Mouse (Mus musculus): Measurements from ENCODE around the gene Rabgap1l. TPM values are rescaled to one million over a fixed set of nuclear protein-coding genes. Genes with fewer than 3 reads are reported as not detected.
A peak's percentile ranks its signal among the peaks of the same experiment; 100 is the strongest.

Gene Rabgap1l
- polyA plus RNA-seq, 1 experiment from 2014 or later = 27.6 TPM

GRCm38 (mm10) chr1:160823638-160824037 is 30.6 kb upstream of the Rabgap1l start:
- no peaks in the 10 kb centered on the region for H3K27me3 ChIP-seq (ENCODE audit: control insufficient read depth, insufficient read depth, low read depth, low read length)
- no peak for ATAC-seq (ENCODE audit: low read depth)
- H3K36me3 ChIP-seq (ENCODE audit: control insufficient read depth, insufficient read depth) = no peaks in the 10 kb centered on the region
- WGBS (ENCODE audit: insufficient replicate concordance) = 78% methylated on average over 3 of the region's 3 CpGs
- no peak overlapping the region for H3K4me2 ChIP-seq (ENCODE audit: low read depth, low read length)
- H3K4me1 ChIP-seq (ENCODE audit: control insufficient read depth, low read depth, low read length) = peaks cover 14% of the 10 kb centered on the region
- H3K9me3 ChIP-seq (replicated peaks; ENCODE audit: control insufficient read depth, low read length) = no peaks in the 10 kb centered on the region
- no peak overlapping the region for H3K9ac ChIP-seq (ENCODE audit: low read depth, low read length)
- no peak overlapping the region for H3K27ac ChIP-seq (ENCODE audit: low read length)
- no peak overlapping the region for H3K4me3 ChIP-seq (ENCODE audit: low read depth, low read length)

GRCm38 (mm10) chr1:160814198-160814597 is 21.2 kb upstream of the Rabgap1l start:
- H3K27me3 ChIP-seq (ENCODE audit: control insufficient read depth, insufficient read depth, low read depth, low read length) = no peaks in the 10 kb centered on the region
- WGBS (ENCODE audit: insufficient replicate concordance) = 59% methylated on average over 5 of the region's 5 CpGs
- H3K4me2 ChIP-seq (ENCODE audit: low read depth, low read length) = no peak overlapping the region
- H3K4me3 ChIP-seq (ENCODE audit: low read depth, low read length) = no peak overlapping the region
- peaks cover 9% of the 10 kb centered on the region for H3K4me1 ChIP-seq (ENCODE audit: control insufficient read depth, low read depth, low read length)
- no peak overlapping the region for H3K27ac ChIP-seq (ENCODE audit: low read length)
- H3K36me3 ChIP-seq (ENCODE audit: control insufficient read depth, insufficient read depth) = no peaks in the 10 kb centered on the region
- peak; percentile 35; the same call in 1 of the 2 replicates for ATAC-seq (ENCODE audit: low read depth)
- H3K9ac ChIP-seq (ENCODE audit: low read depth, low read length) = no peak overlapping the region
- H3K9me3 ChIP-seq (replicated peaks; ENCODE audit: control insufficient read depth, low read length) = no peaks in the 10 kb centered on the region

- H3K36me3 ChIP-seq (ENCODE audit: control insufficient read depth, insufficient read depth) = no peaks in the 10 kb centered on the region
These were observed 19.4 kb upstream of the Rabgap1l start for GRCm38 (mm10) chr1:160812428-160812827.

GRCm38 (mm10) chr1:160811930-160812329 is 18.9 kb upstream of the Rabgap1l start:
- H3K27ac ChIP-seq (ENCODE audit: low read length) = no peak overlapping the region
- no peaks in the 10 kb centered on the region for H3K36me3 ChIP-seq (ENCODE audit: control insufficient read depth, insufficient read depth)
- peaks cover 9% of the 10 kb centered on the region for H3K4me1 ChIP-seq (ENCODE audit: control insufficient read depth, low read depth, low read length)
- ATAC-seq (ENCODE audit: low read depth) = peak; percentile 54; the same call in 1 of the 2 replicates
- H3K4me2 ChIP-seq (ENCODE audit: low read depth, low read length) = no peak overlapping the region
- H3K4me3 ChIP-seq (ENCODE audit: low read depth, low read length) = no peak overlapping the region
- H3K27me3 ChIP-seq (ENCODE audit: control insufficient read depth, insufficient read depth, low read depth, low read length) = no peaks in the 10 kb centered on the region
- H3K9ac ChIP-seq (ENCODE audit: low read depth, low read length) = no peak overlapping the region
- H3K9me3 ChIP-seq (replicated peaks; ENCODE audit: control insufficient read depth, low read length) = no peaks in the 10 kb centered on the region
- 23% methylated on average over 1 of the region's 1 CpGs for whole genome bisulfite sequencing (ENCODE audit: insufficient replicate concordance)

More at GRCm38 (mm10) chr1:160812428-160812827, 19.4 kb upstream of the Rabgap1l start:
- H3K27ac ChIP-seq (ENCODE audit: low read length) = no peak overlapping the region
- peaks cover 9% of the 10 kb centered on the region for H3K4me1 ChIP-seq (ENCODE audit: control insufficient read depth, low read depth, low read length)
- no peaks in the 10 kb centered on the region for H3K9me3 ChIP-seq (replicated peaks; ENCODE audit: control insufficient read depth, low read length)
- H3K9ac ChIP-seq (ENCODE audit: low read depth, low read length) = no peak overlapping the region
- no peaks in the 10 kb centered on the region for H3K27me3 ChIP-seq (ENCODE audit: control insufficient read depth, insufficient read depth, low read depth, low read length)
- ATAC-seq (ENCODE audit: low read depth) = peak; percentile 45; the same call in 1 of the 2 replicates
- H3K4me2 ChIP-seq (ENCODE audit: low read depth, low read length) = no peak overlapping the region
- H3K4me3 ChIP-seq (ENCODE audit: low read depth, low read length) = no peak overlapping the region

- Histone ChIP-seq H3K4me2 (ENCODE audit: low read depth, low read length) (no peak overlapping the region), H3K9ac (ENCODE audit: low read depth, low read length) (no peak overlapping the region), H3K4me1 (ENCODE audit: control insufficient read depth, low read depth, low read length) (no peaks in the 10 kb centered on the region), H3K36me3 (ENCODE audit: control insufficient read depth, insufficient read depth) (no peaks in the 10 kb centered on the region), H3K9me3 (replicated peaks; ENCODE audit: control insufficient read depth, low read length) (no peaks in the 10 kb centered on the region), H3K27me3 (ENCODE audit: control insufficient read depth, insufficient read depth, low read depth, low read length) (no peaks in the 10 kb centered on the region), H3K4me3 (ENCODE audit: low read depth, low read length) (no peak overlapping the region), H3K27ac (ENCODE audit: low read length) (no peak overlapping the region)
- WGBS (ENCODE audit: insufficient replicate concordance) = 51% methylated on average over 2 of the region's 2 CpGs
- ATAC-seq (ENCODE audit: low read depth) = no peak
These were observed 12.3 kb upstream of the Rabgap1l start for GRCm38 (mm10) chr1:160805268-160805667.

GRCm38 (mm10) chr1:160799972-160800371 is 7.0 kb upstream of the Rabgap1l start:
- no peaks in the 10 kb centered on the region for H3K36me3 ChIP-seq (ENCODE audit: control insufficient read depth, insufficient read depth)
- peaks cover 4% of the 10 kb centered on the region for H3K4me1 ChIP-seq (ENCODE audit: control insufficient read depth, low read depth, low read length)
- no peaks in the 10 kb centered on the region for H3K27me3 ChIP-seq (ENCODE audit: control insufficient read depth, insufficient read depth, low read depth, low read length)
- WGBS (ENCODE audit: insufficient replicate concordance) = 64% methylated on average over 3 of the region's 3 CpGs
- no peak overlapping the region for H3K9ac ChIP-seq (ENCODE audit: low read depth, low read length)
- H3K4me2 ChIP-seq (ENCODE audit: low read depth, low read length) = no peak overlapping the region
- no peak overlapping the region for H3K27ac ChIP-seq (ENCODE audit: low read length)
- H3K9me3 ChIP-seq (replicated peaks; ENCODE audit: control insufficient read depth, low read length) = no peaks in the 10 kb centered on the region
- H3K4me3 ChIP-seq (ENCODE audit: low read depth, low read length) = no peak overlapping the region
- no peak for ATAC-seq (ENCODE audit: low read depth)

GRCm38 (mm10) chr1:160795016-160795415 is 2.0 kb upstream of the Rabgap1l start:
- 56% methylated on average over 2 of the region's 2 CpGs for WGBS (ENCODE audit: insufficient replicate concordance)
- peak overlapping the region; percentile 60; the same call in 1 of the 2 replicates for H3K27ac ChIP-seq (ENCODE audit: low read length)
- H3K9me3 ChIP-seq (replicated peaks; ENCODE audit: control insufficient read depth, low read length) = no peaks in the 10 kb centered on the region
- no peak overlapping the region for H3K9ac ChIP-seq (ENCODE audit: low read depth, low read length)
- H3K4me2 ChIP-seq (ENCODE audit: low read depth, low read length) = no peak overlapping the region
- H3K27me3 ChIP-seq (ENCODE audit: control insufficient read depth, insufficient read depth, low read depth, low read length) = no peaks in the 10 kb centered on the region
- H3K4me1 ChIP-seq (ENCODE audit: control insufficient read depth, low read depth, low read length) = peaks cover 19% of the 10 kb centered on the region
- no peak for ATAC-seq (ENCODE audit: low read depth)
- no peaks in the 10 kb centered on the region for H3K36me3 ChIP-seq (ENCODE audit: control insufficient read depth, insufficient read depth)
- H3K4me3 ChIP-seq (ENCODE audit: low read depth, low read length) = no peak overlapping the region

GRCm38 (mm10) chr1:160793791-160794757 is 1.1 kb upstream of the Rabgap1l start:
- H3K9me3 ChIP-seq (replicated peaks; ENCODE audit: control insufficient read depth, low read length) = no peaks in the 10 kb centered on the region
- H3K4me1 ChIP-seq (ENCODE audit: control insufficient read depth, low read depth, low read length) = peaks cover 19% of the 10 kb centered on the region
- H3K36me3 ChIP-seq (ENCODE audit: control insufficient read depth, insufficient read depth) = no peaks in the 10 kb centered on the region
- peak overlapping the region; percentile 0 for H3K4me3 ChIP-seq (ENCODE audit: low read depth, low read length)
- H3K27ac ChIP-seq (ENCODE audit: low read length) = peak overlapping the region; percentile 98
- H3K27me3 ChIP-seq (ENCODE audit: control insufficient read depth, insufficient read depth, low read depth, low read length) = no peaks in the 10 kb centered on the region
- WGBS (ENCODE audit: insufficient replicate concordance) = 30% methylated on average over 13 of the region's 13 CpGs
- peak overlapping the region; percentile 81 for H3K4me2 ChIP-seq (ENCODE audit: low read depth, low read length)
- ATAC-seq (ENCODE audit: low read depth) = peak; percentile 75
- peak overlapping the region; percentile 100 for H3K9ac ChIP-seq (ENCODE audit: low read depth, low read length)

GRCm38 (mm10) chr1:160792156-160792685 is 790 bp downstream of the Rabgap1l start:
- H3K27ac ChIP-seq (ENCODE audit: low read length) = peak overlapping the region; percentile 98
- peak overlapping the region; percentile 100 for H3K9ac ChIP-seq (ENCODE audit: low read depth, low read length)
- peak; percentile 49 for ATAC-seq (ENCODE audit: low read depth)
- no peaks in the 10 kb centered on the region for H3K27me3 ChIP-seq (ENCODE audit: control insufficient read depth, insufficient read depth, low read depth, low read length)
- WGBS (ENCODE audit: insufficient replicate concordance) = under 1% methylated on average over 48 of the region's 51 CpGs
- H3K9me3 ChIP-seq (replicated peaks; ENCODE audit: control insufficient read depth, low read length) = no peaks in the 10 kb centered on the region
- peak overlapping the region; percentile 99 for H3K4me3 ChIP-seq (ENCODE audit: low read depth, low read length)
- H3K36me3 ChIP-seq (ENCODE audit: control insufficient read depth, insufficient read depth) = no peaks in the 10 kb centered on the region
- H3K4me2 ChIP-seq (ENCODE audit: low read depth, low read length) = peak overlapping the region; percentile 81
- peaks cover 23% of the 10 kb centered on the region for H3K4me1 ChIP-seq (ENCODE audit: control insufficient read depth, low read depth, low read length)

Data from liver, embryonic 16.5 days (tissue).